Mouse (Mus musculus) splenic B cell, adult 2 months (primary cell): ENCODE measurements at regions not wholly inside any gene's neighbourhood (a gene's known extent, or its start where the extent isn't known, plus 50 kb on each side); places are given as distances from the start of the nearest gene placed in this dataset.

Source experiments
- DNase-seq: peaks from one replicate; pipeline ENCODE4 v3.0.0-alpha.2; 2011; ENCODE audit warnings: low read depth, low spot score
- H3K27me3 ChIP-seq: 2 replicates; pipeline ENCODE4 v1.6.1; 2012; ENCODE audit warnings: mild to moderate bottlenecking, low read length, moderate library complexity, mixed read lengths; ENCODE audit not compliant: control insufficient read depth, poor library complexity, insufficient read depth, severe bottlenecking
- H3K36me3 ChIP-seq: 2 replicates; pipeline ENCODE4 v1.6.1; 2012; ENCODE audit warnings: mild to moderate bottlenecking, low read length, moderate library complexity, mixed read lengths; ENCODE audit not compliant: control insufficient read depth, poor library complexity, insufficient read depth, severe bottlenecking

- Histone ChIP-seq H3K36me3 (no peaks in the 10 kb centered on the region), H3K27me3 (no peaks in the 10 kb centered on the region)
- no peak for DNase-seq
These were observed 471.1 kb downstream of the Nfib start for GRCm38 (mm10) chr4:82234443-82234842.

- Histone ChIP-seq H3K27me3 (no peaks in the 10 kb centered on the region), H3K36me3 (no peaks in the 10 kb centered on the region)
- no peak for DNase-seq
These were observed 479.1 kb downstream of the Nfib start for GRCm38 (mm10) chr4:82226197-82227119.

- DNase-seq = no peak
- Histone ChIP-seq H3K36me3 (no peaks in the 10 kb centered on the region), H3K27me3 (no peaks in the 10 kb centered on the region)
These were observed 484.8 kb downstream of the Nfib start for GRCm38 (mm10) chr4:82220724-82221123.

GRCm38 (mm10) chr4:82220120-82220714, 485.3 kb downstream of the Nfib start:
- no peak for DNase-seq
- Histone ChIP-seq H3K27me3 (no peaks in the 10 kb centered on the region), H3K36me3 (no peaks in the 10 kb centered on the region)

- DNase-seq = no peak
- H3K27me3 ChIP-seq = no peaks in the 10 kb centered on the region
- no peaks in the 10 kb centered on the region for H3K36me3 ChIP-seq
These were observed 486.9 kb downstream of the Nfib start for GRCm38 (mm10) chr4:82218616-82219015.

GRCm38 (mm10) chr4:82207031-82207430, 498.5 kb downstream of the Nfib start:
- no peaks in the 10 kb centered on the region for H3K36me3 ChIP-seq
- DNase-seq = no peak
- no peaks in the 10 kb centered on the region for H3K27me3 ChIP-seq

GRCm38 (mm10) chr4:82200306-82200705, 505.2 kb downstream of the Nfib start:
- DNase-seq = no peak
- Histone ChIP-seq H3K27me3 (no peaks in the 10 kb centered on the region), H3K36me3 (no peaks in the 10 kb centered on the region)

- Histone ChIP-seq H3K27me3 (no peaks in the 10 kb centered on the region), H3K36me3 (no peaks in the 10 kb centered on the region)
- DNase-seq = no peak
These were observed 506.4 kb downstream of the Nfib start for GRCm38 (mm10) chr4:82199118-82199517.

- Histone ChIP-seq H3K27me3 (no peaks in the 10 kb centered on the region), H3K36me3 (no peaks in the 10 kb centered on the region)
- DNase-seq = no peak
These were observed 507.9 kb downstream of the Nfib start for GRCm38 (mm10) chr4:82197611-82198010.

- H3K36me3 ChIP-seq = no peaks in the 10 kb centered on the region
- no peak for DNase-seq
- no peaks in the 10 kb centered on the region for H3K27me3 ChIP-seq
These were observed 509.4 kb downstream of the Nfib start for GRCm38 (mm10) chr4:82196024-82196647.

GRCm38 (mm10) chr4:82193905-82194304, 511.6 kb downstream of the Nfib start:
- H3K36me3 ChIP-seq = no peaks in the 10 kb centered on the region
- H3K27me3 ChIP-seq = no peaks in the 10 kb centered on the region
- no peak for DNase-seq

GRCm38 (mm10) chr4:82186892-82187291, 518.7 kb downstream of the Nfib start:
- peak; percentile 13 for DNase-seq
- Histone ChIP-seq H3K27me3 (no peaks in the 10 kb centered on the region), H3K36me3 (no peaks in the 10 kb centered on the region)

GRCm38 (mm10) chr4:82183974-82184373, 521.6 kb downstream of the Nfib start:
- no peak for DNase-seq
- H3K36me3 ChIP-seq = no peaks in the 10 kb centered on the region
- H3K27me3 ChIP-seq = no peaks in the 10 kb centered on the region

GRCm38 (mm10) chr4:82178112-82178511, 527.4 kb downstream of the Nfib start:
- H3K27me3 ChIP-seq = no peaks in the 10 kb centered on the region
- no peaks in the 10 kb centered on the region for H3K36me3 ChIP-seq
- DNase-seq = no peak

GRCm38 (mm10) chr4:82176723-82177122, 528.8 kb downstream of the Nfib start:
- no peaks in the 10 kb centered on the region for H3K27me3 ChIP-seq
- DNase-seq = no peak
- no peaks in the 10 kb centered on the region for H3K36me3 ChIP-seq
